Mouse (Mus musculus) lung, postnatal 0 days (tissue): ENCODE measurements around the gene Msx3. TPM values are rescaled to one million over a fixed set of nuclear protein-coding genes. Genes with fewer than 3 reads are reported as not detected.

Experiments
- ATAC-seq: fragments of 200-750 bp; cut with Nextera tagmentation; 2 replicates; pipeline ENCODE4 v1.8.0; 2017; ENCODE audit warnings: moderate library complexity
- DNase-seq: peaks from one replicate; pipeline ENCODE4 v3.0.0-alpha.2; 2016; ENCODE audit warnings: low spot score
- H3K27ac ChIP-seq: fragments of 300-500 bp; sonication (generic); 2 replicates; pipeline ENCODE4 v1.5.1; 2014; ENCODE audit warnings: antibody characterized with exemption, mild to moderate bottlenecking, low read length, mixed read lengths
- H3K27me3 ChIP-seq: fragments of 300-500 bp; sonication (generic); replicated peaks from 2 replicates; pipeline ENCODE4 v1.6.1; 2014; ENCODE audit warnings: low read length, mixed read lengths; ENCODE audit not compliant: insufficient read depth
- H3K36me3 ChIP-seq: fragments of 300-500 bp; sonication (generic); 2 replicates; pipeline ENCODE4 v1.6.1; 2014; ENCODE audit warnings: low read length, mixed read lengths; ENCODE audit not compliant: insufficient read depth
- H3K4me1 ChIP-seq: fragments of 300-500 bp; sonication (generic); 2 replicates; pipeline ENCODE4 v1.6.1; 2014; ENCODE audit warnings: antibody characterized with exemption, low read depth, low read length, mixed read lengths; ENCODE audit not compliant: insufficient read depth
- H3K4me2 ChIP-seq: fragments of 300-500 bp; sonication (generic); replicated peaks from 2 replicates; pipeline ENCODE4 v1.6.1; 2014; ENCODE audit warnings: low read depth, mild to moderate bottlenecking, low read length, moderate library complexity, mixed read lengths
- H3K4me3 ChIP-seq: fragments of 300-500 bp; sonication (generic); 2 replicates; pipeline ENCODE4 v1.5.1; 2014; ENCODE audit warnings: low read depth, low read length
- H3K9ac ChIP-seq: fragments of 300-500 bp; sonication (generic); replicated peaks from 2 replicates; pipeline ENCODE4 v1.6.1; 2014; ENCODE audit warnings: low read depth, mild to moderate bottlenecking
- H3K9me3 ChIP-seq: fragments of 300-500 bp; sonication (generic); 2 replicates; pipeline ENCODE4 v1.6.1; 2016; ENCODE audit warnings: low read length, mixed read lengths
- CTCF ChIP-seq: IDR thresholded peaks from 2 replicates; pipeline ENCODE4 v1.5.1; 2016; ENCODE audit warnings: antibody characterized with exemption, mild to moderate bottlenecking
- EP300 ChIP-seq: IDR thresholded peaks from 2 replicates; pipeline ENCODE4 v1.6.1; 2016; ENCODE audit warnings: antibody characterized with exemption, mild to moderate bottlenecking, control low read depth
- WGBS: fragments of 180-500 bp; shearing (Covaris S2); extraction: QIAGEN DNeasy Blood & Tissue Kit; methylation state at CpG from one replicate; pipeline ENCODE4 v1.1.7; 2014; 5-methylcytosine and 5-hydroxymethylcytosine counted together
- polyA plus RNA-seq: library from polyadenylated mRNA; unstranded; fragments of >200 nt; fragmentation: Nextera tagmentation; extraction: Ambion mirVana; gene quantifications from 2 replicates; pipeline ENCODE4 v1.2.1, GENCODE M21; 2015

Gene Msx3
- polyA plus RNA-seq, 1 experiment from 2014 or later, result not detected

GRCm38 (mm10) chr7:140059601-140060000 is 10.7 kb upstream of the Msx3 start:
- Histone ChIP-seq H3K9me3 (no peaks in the 10 kb centered on the region), H3K4me1 (0 out of 2 replicates have a peak, but pooled peaks cover 8% of the 10 kb centered on the region), H3K36me3 (no peaks in the 10 kb centered on the region), H3K4me2 (no peak overlapping the region), H3K27ac (no peak overlapping the region), H3K9ac (no peak overlapping the region), H3K4me3 (no peak overlapping the region), H3K27me3 (peaks cover 72% of the 10 kb centered on the region)
- ATAC-seq (no peak), DNase-seq (no peak)
- TF ChIP-seq EP300, result no peak
- TF ChIP-seq CTCF, result no peak
- WGBS, result 42% methylated on average over 4 of the region's 4 CpGs

- DNase-seq, result no peak
Observed at GRCm38 (mm10) chr7:140058528-140058927, 9.6 kb upstream of the Msx3 start.

DNA sequence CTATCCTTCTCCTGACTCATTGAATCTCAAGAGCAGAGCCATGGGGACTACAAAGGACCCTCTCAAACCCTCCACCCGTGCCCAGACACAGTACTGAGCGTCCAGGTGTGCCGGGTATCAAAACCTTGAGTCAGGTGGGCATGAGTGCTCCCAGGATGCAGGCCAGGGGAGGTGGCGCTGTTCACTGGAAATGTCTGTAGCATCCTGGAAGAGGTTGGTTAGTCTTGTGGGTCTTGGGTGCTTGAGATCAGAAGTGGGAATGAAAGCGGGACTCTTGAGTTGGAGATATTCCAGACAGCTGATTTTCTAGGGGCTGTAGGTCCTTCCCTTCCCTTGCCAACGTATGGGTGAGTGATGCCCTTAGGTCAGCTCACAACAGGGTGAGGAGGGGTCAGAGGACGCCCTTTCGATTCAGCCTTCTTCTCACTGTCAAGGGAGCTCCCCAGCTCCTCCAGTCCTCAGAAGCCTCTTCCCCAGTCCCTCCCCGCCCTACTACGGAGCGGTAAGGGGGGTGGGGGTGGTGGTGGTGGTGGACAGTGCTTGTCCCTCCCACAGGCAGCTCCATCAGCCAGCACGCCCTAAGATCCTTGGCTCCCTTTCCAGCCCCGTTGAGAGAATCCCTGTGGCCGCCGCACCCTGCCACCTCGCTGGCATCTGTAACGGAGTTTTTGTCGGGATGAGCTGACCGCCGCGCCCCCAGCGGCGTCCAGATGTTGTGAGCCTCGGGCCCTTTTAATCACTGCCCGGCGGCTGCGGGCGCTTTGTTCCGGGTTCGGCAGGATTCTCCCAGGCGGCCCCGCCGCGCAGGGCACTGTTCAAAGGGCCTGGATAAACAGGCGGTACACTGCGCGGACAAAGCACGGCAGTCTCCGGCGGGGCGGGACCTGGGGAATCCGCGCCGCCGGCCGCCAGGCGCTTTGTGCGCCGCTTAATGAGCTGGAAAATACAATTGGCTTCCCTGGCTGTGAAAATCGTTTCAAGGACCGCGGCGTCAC is 8.8 kb upstream of the Msx3 start:
- Histone ChIP-seq H3K27ac (no peak overlapping the region), H3K4me2 (peak overlapping the region; percentile 57), H3K4me3 (peak overlapping the region; percentile 29), H3K4me1 (0 out of 2 replicates have a peak, but pooled peaks cover 8% of the 10 kb centered on the region), H3K36me3 (no peaks in the 10 kb centered on the region), H3K27me3 (peaks cover 64% of the 10 kb centered on the region), H3K9me3 (no peaks in the 10 kb centered on the region), H3K9ac (no peak overlapping the region)
- WGBS, result 3% methylated on average over 52 of the region's 53 CpGs
- ATAC-seq (peak; percentile 46; the same call in 1 of the 2 replicates), DNase-seq (peak; percentile 25)
- no peak for TF ChIP-seq EP300
- TF ChIP-seq CTCF, result peak; percentile 20; the same call in 1 of the 2 replicates

More at GRCm38 (mm10) chr7:140058528-140058927, 9.6 kb upstream of the Msx3 start:
- TF ChIP-seq CTCF, result no peak
- TF ChIP-seq EP300, result no peak
- Histone ChIP-seq H3K36me3 (no peaks in the 10 kb centered on the region), H3K9ac (no peak overlapping the region), H3K27me3 (peaks cover 67% of the 10 kb centered on the region), H3K4me1 (0 out of 2 replicates have a peak, but pooled peaks cover 8% of the 10 kb centered on the region), H3K27ac (no peak overlapping the region), H3K9me3 (no peaks in the 10 kb centered on the region), H3K4me3 (no peak overlapping the region), H3K4me2 (peak overlapping the region; percentile 57)
- no peak for ATAC-seq
- WGBS, result 26% methylated on average over 7 of the region's 7 CpGs

- Histone ChIP-seq H3K9me3 (no peaks in the 10 kb centered on the region), H3K27ac (no peak overlapping the region), H3K27me3 (peaks cover 53% of the 10 kb centered on the region), H3K36me3 (no peaks in the 10 kb centered on the region), H3K4me3 (no peak overlapping the region), H3K9ac (no peak overlapping the region), H3K4me1 (0 out of 2 replicates have a peak, but pooled peaks cover 6% of the 10 kb centered on the region), H3K4me2 (no peak overlapping the region)
- DNase-seq (no peak), ATAC-seq (no peak)
- WGBS, result 71% methylated on average over 4 of the region's 4 CpGs
- TF ChIP-seq CTCF (no peak), EP300 (no peak)
Observed at GRCm38 (mm10) chr7:140054124-140054523, 5.2 kb upstream of the Msx3 start.

- WGBS, result under 1% methylated on average over 34 of the region's 34 CpGs
Observed at GRCm38 (mm10) chr7:140049115-140049689, 313 bp upstream of the Msx3 start.

GRCm38 (mm10) chr7:140047811-140048311 is 1.0 kb downstream of the Msx3 start:
- no peak for DNase-seq

More at GRCm38 (mm10) chr7:140049115-140049689, 313 bp upstream of the Msx3 start:
- DNase-seq (peak; percentile 35), ATAC-seq (peak; percentile 46; the same call in 1 of the 2 replicates)
- Histone ChIP-seq H3K4me1 (0 out of 2 replicates have a peak, but pooled peaks cover 2% of the 10 kb centered on the region), H3K9ac (no peak overlapping the region), H3K36me3 (no peaks in the 10 kb centered on the region), H3K9me3 (no peaks in the 10 kb centered on the region), H3K4me3 (peak overlapping the region; percentile 44), H3K27me3 (peaks cover 56% of the 10 kb centered on the region), H3K4me2 (peak overlapping the region; percentile 72), H3K27ac (no peak overlapping the region)
- TF ChIP-seq CTCF (peak; percentile 12; the same call in 1 of the 2 replicates), EP300 (no peak)

More at GRCm38 (mm10) chr7:140047811-140048311, 1.0 kb downstream of the Msx3 start:
- 0 out of 2 replicates have a peak, but pooled peaks cover 2% of the 10 kb centered on the region for H3K4me1 ChIP-seq
- TF ChIP-seq CTCF, result no peak
- H3K9ac ChIP-seq, result no peak overlapping the region
- 2% methylated on average over 33 of the region's 33 CpGs for WGBS
- H3K27ac ChIP-seq, result no peak overlapping the region
- H3K4me2 ChIP-seq, result peak overlapping the region; percentile 47
- H3K9me3 ChIP-seq, result no peaks in the 10 kb centered on the region
- H3K27me3 ChIP-seq, result peaks cover 56% of the 10 kb centered on the region
- no peak for ATAC-seq
- no peaks in the 10 kb centered on the region for H3K36me3 ChIP-seq
- H3K4me3 ChIP-seq, result peak overlapping the region; percentile 25
